ENCODE assay signal across 7 mouse cellular contexts in the genomic region with DNA sequence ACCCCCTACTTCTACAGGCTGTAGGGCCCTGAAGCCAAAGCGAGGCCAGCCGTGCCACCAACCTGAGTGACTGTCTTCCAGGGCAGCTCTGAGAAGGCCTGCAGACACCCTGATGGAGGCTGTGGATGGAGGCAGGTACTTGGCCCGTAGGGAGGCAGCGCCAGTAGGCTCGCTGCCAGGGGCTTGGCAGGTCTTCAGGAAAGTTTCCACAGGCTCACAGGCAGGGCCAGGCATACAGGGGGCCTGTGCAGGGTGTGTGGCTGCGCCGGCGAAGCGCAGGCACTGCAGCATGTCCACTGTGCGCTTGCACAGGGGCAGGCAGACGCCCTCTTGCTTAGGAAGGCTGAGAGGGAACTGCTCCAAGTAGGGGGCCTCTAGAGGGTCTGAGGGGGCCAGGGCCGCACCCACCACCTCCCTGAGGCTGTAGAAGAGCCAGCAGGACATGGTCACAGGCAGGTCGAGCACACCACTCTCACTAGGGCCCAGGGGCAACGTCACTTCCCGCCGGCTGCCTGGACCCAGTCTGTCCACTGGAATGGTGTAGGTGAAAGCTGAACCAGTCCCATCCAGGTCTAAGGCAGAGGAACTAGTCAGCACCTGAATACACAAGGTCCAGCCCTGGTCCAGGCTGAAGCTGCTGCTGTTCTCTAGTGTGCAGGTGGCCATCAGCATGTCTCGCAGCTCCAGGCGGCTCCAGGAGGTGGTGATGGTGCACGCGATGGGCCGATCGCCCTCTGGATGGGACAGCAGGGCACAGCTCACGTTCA. TPM values are rescaled to one million over a fixed set of nuclear protein-coding genes. Genes with fewer than 3 reads are reported as not detected.
DNase-seq lines count a peak whose midpoint lies in the region; ATAC-seq lines count a peak whose summit lies in the region.

No protein-coding gene starts in this region.

- H3K36me3 ChIP-seq in hindbrain, embryonic 14.5 days (replicated peaks; ENCODE audit: control insufficient read depth, insufficient read depth) = peaks cover 77% of the 10 kb centered on the region
- H3K36me3 ChIP-seq in hindbrain, embryonic 11.5 days (ENCODE audit: control insufficient read depth, insufficient read depth, low read length) = peaks cover 9% of the 10 kb centered on the region; the same call in 1 of the 2 replicates
- H3K36me3 ChIP-seq in midbrain, embryonic 10.5 days = peaks cover 83% of the 10 kb centered on the region

- H3K9me3 ChIP-seq in hindbrain, embryonic 14.5 days (ENCODE audit: control insufficient read depth, low read length) = no peaks in the 10 kb centered on the region
- H3K9me3 ChIP-seq in hindbrain, embryonic 11.5 days (ENCODE audit: control insufficient read depth, low read length) = no peaks in the 10 kb centered on the region
- no peaks in the 10 kb centered on the region for H3K9me3 ChIP-seq in midbrain, embryonic 10.5 days (replicated peaks)

- H3K4me3 ChIP-seq in hindbrain, embryonic 14.5 days (replicated peaks; ENCODE audit: low read length) = no peak overlapping the region
- H3K4me3 ChIP-seq in hindbrain, embryonic 11.5 days (ENCODE audit: low read depth, low read length) = no peak overlapping the region
- H3K4me3 ChIP-seq in midbrain, embryonic 10.5 days = no peak overlapping the region

- no peak for DNase-seq in hindbrain, embryonic 14.5 days (ENCODE audit: low spot score)
- no peak for DNase-seq in hindbrain, embryonic 11.5 days (ENCODE audit: low spot score)
- DNase-seq in adrenal gland, postnatal 14 days = peak; percentile 78
- peak; percentile 72 for DNase-seq in heart, adult 8-10 months (ENCODE audit: low spot score)
- DNase-seq in kidney, postnatal 14 days = peak; percentile 44
- no peak for DNase-seq in left cerebral cortex, postnatal 4 days
- no peak for DNase-seq in midbrain, embryonic 10.5 days (ENCODE audit: low spot score)

- no peak overlapping the region for H3K4me2 ChIP-seq in hindbrain, embryonic 14.5 days (replicated peaks)
- H3K4me2 ChIP-seq in hindbrain, embryonic 11.5 days (replicated peaks; ENCODE audit: low read depth, low read length) = no peak overlapping the region

- intact Hi-C loops in left cerebral cortex, postnatal 4 days (cut with DNase I) = no loop called here

- peaks cover 21% of the 10 kb centered on the region for H3K4me1 ChIP-seq in hindbrain, embryonic 14.5 days (replicated peaks; ENCODE audit: control insufficient read depth, insufficient read depth, low read length)
- peaks cover 4% of the 10 kb centered on the region; the same call in 1 of the 2 replicates for H3K4me1 ChIP-seq in hindbrain, embryonic 11.5 days (replicated peaks; ENCODE audit: control insufficient read depth, insufficient read depth, low read length)
- peaks cover 30% of the 10 kb centered on the region for H3K4me1 ChIP-seq in midbrain, embryonic 10.5 days

- H3K27ac ChIP-seq in hindbrain, embryonic 14.5 days = no peak overlapping the region
- H3K27ac ChIP-seq in hindbrain, embryonic 11.5 days (ENCODE audit: low read depth, low read length) = no peak overlapping the region
- no peak overlapping the region for H3K27ac ChIP-seq in midbrain, embryonic 10.5 days (replicated peaks)

- no peak for ATAC-seq in hindbrain, embryonic 14.5 days (ENCODE audit: low FRiP score)
- no peak for ATAC-seq in hindbrain, embryonic 11.5 days (ENCODE audit: low FRiP score)

- 92% methylated on average over 23 of the region's 23 CpGs for WGBS in hindbrain, embryonic 14.5 days
- 91% methylated on average over 23 of the region's 23 CpGs for WGBS in hindbrain, embryonic 11.5 days
- 93% methylated on average over 23 of the region's 23 CpGs for WGBS in midbrain, embryonic 10.5 days

- H3K9ac ChIP-seq in hindbrain, embryonic 14.5 days = 0 out of 2 replicates have a peak overlapping the region, but pooled peaks have one; percentile 11
- H3K9ac ChIP-seq in hindbrain, embryonic 11.5 days (ENCODE audit: low read depth, low read length) = no peak overlapping the region

- no peaks in the 10 kb centered on the region for H3K27me3 ChIP-seq in hindbrain, embryonic 14.5 days (ENCODE audit: control insufficient read depth, insufficient read depth, low read length)
- H3K27me3 ChIP-seq in hindbrain, embryonic 11.5 days (ENCODE audit: control insufficient read depth, insufficient read depth, low read length) = no peaks in the 10 kb centered on the region
- H3K27me3 ChIP-seq in midbrain, embryonic 10.5 days (ENCODE audit: low read depth, poor library complexity, severe bottlenecking) = no peaks in the 10 kb centered on the region

RNA-seq across cellular contexts. Expression of a gene that starts 4.6 kb away (rescaled TPM):
- polyA plus RNA-seq in hindbrain, embryonic 14.5 days (2014; fragmentation: Nextera tagmentation; extraction: Ambion mirVana) = 85.6 and 90.1 TPM in 2 replicates
- polyA plus RNA-seq in hindbrain, embryonic 11.5 days (2014; fragmentation: Nextera tagmentation; extraction: Ambion mirVana) = 27.8 and 33.6 TPM in 2 replicates
- 18.7 and 24.6 TPM in 2 replicates for total RNA-seq in adrenal gland, postnatal 14 days (2021)
- 10 to 100 TPM; 12.1 to 18.3 (median 13.6) TPM for total RNA-seq in heart, adult 8-10 months (2022)
- total RNA-seq in left cerebral cortex, postnatal 4 days (2021) = 100 to 1,000 TPM in 1 of 2 experiments, 10 to 100 TPM in 1; 94.5 to 100 TPM
- polyA plus RNA-seq in midbrain, embryonic 10.5 days (2016; fragmentation: Nextera tagmentation; extraction: Ambion mirVana) = 34.5 and 41.8 TPM in 2 replicates

RNA-seq across cellular contexts. Expression of a gene that starts 12.7 kb away (rescaled TPM):
- polyA plus RNA-seq in hindbrain, embryonic 14.5 days (2014; fragmentation: Nextera tagmentation; extraction: Ambion mirVana) = 1.6 and 2.2 TPM in 2 replicates
- polyA plus RNA-seq in hindbrain, embryonic 11.5 days (2014; fragmentation: Nextera tagmentation; extraction: Ambion mirVana) = 1.1 and 1.5 TPM in 2 replicates
- total RNA-seq in adrenal gland, postnatal 14 days (2021) = 0.37 and 0.71 TPM in 2 replicates
- not detected for total RNA-seq in heart, adult 8-10 months (2022)
- total RNA-seq in left cerebral cortex, postnatal 4 days (2021) = under 1 TPM; 0.42 to 0.44 TPM
- 0.61 and 0.62 TPM in 2 replicates for polyA plus RNA-seq in midbrain, embryonic 10.5 days (2016; fragmentation: Nextera tagmentation; extraction: Ambion mirVana)

RNA-seq across cellular contexts. Expression of a gene that starts 25.7 kb away (rescaled TPM):
- polyA plus RNA-seq in hindbrain, embryonic 14.5 days (2014; fragmentation: Nextera tagmentation; extraction: Ambion mirVana) = 4,053 and 4,080 TPM in 2 replicates
- 3,592 and 3,665 TPM in 2 replicates for polyA plus RNA-seq in hindbrain, embryonic 11.5 days (2014; fragmentation: Nextera tagmentation; extraction: Ambion mirVana)
- 1,064 and 1,109 TPM in 2 replicates for total RNA-seq in adrenal gland, postnatal 14 days (2021)
- total RNA-seq in heart, adult 8-10 months (2022) = 100 to 1,000 TPM; 188 to 320 (median 251) TPM
- total RNA-seq in left cerebral cortex, postnatal 4 days (2021) = 1,000 to 10,000 TPM; 3,514 to 3,537 TPM
- polyA plus RNA-seq in midbrain, embryonic 10.5 days (2016; fragmentation: Nextera tagmentation; extraction: Ambion mirVana) = 2,836 and 2,964 TPM in 2 replicates

Comparison
In these comparisons a context has a peak if more than half of its experiments do, and no peak if none do; other contexts are left out.
1. DNase-seq: peak in adrenal gland, postnatal 14 days (single experiment), heart, adult 8-10 months (single experiment) and kidney, postnatal 14 days (single experiment); none in hindbrain, embryonic 14.5 days (single experiment), hindbrain, embryonic 11.5 days (single experiment), left cerebral cortex, postnatal 4 days (single experiment) and midbrain, embryonic 10.5 days (single experiment).